Mouse (Mus musculus) liver, postnatal 0 days (tissue): ENCODE measurements at regions not wholly inside any gene's neighbourhood (a gene's known extent, or its start where the extent isn't known, plus 50 kb on each side); places are given as distances from the start of the nearest gene placed in this dataset.

ENCODE experiments used
- ATAC-seq: fragments of 200-750 bp; cut with Nextera tagmentation; 2 replicates; pipeline ENCODE4 v1.8.0; 2017; ENCODE audit warnings: mild to moderate bottlenecking, moderate library complexity
- DNase-seq: peaks from one replicate; pipeline ENCODE4 v3.0.0-alpha.2; 2016
- H3K27ac ChIP-seq: fragments of 300-500 bp; sonication (generic); 2 replicates; pipeline ENCODE4 v1.5.1; 2014; ENCODE audit warnings: antibody characterized with exemption, moderate library complexity, mild to moderate bottlenecking, low read depth
- H3K27me3 ChIP-seq: fragments of 300-500 bp; sonication (generic); 2 replicates; pipeline ENCODE4 v1.6.1; 2014; ENCODE audit warnings: low read length, control low read depth, mixed read lengths; ENCODE audit not compliant: insufficient read depth
- H3K36me3 ChIP-seq: fragments of 300-500 bp; sonication (generic); replicated peaks from 2 replicates; pipeline ENCODE4 v1.6.1; 2014; ENCODE audit warnings: mild to moderate bottlenecking, control low read depth, low read length, moderate library complexity, mixed read lengths; ENCODE audit not compliant: insufficient read depth
- H3K4me1 ChIP-seq: fragments of 300-500 bp; sonication (generic); 2 replicates; pipeline ENCODE4 v1.6.1; 2014; ENCODE audit warnings: antibody characterized with exemption, mild to moderate bottlenecking, control low read depth; ENCODE audit not compliant: insufficient read depth
- H3K4me2 ChIP-seq: fragments of 300-500 bp; sonication (generic); 2 replicates; pipeline ENCODE4 v1.6.1; 2014; ENCODE audit warnings: low read depth, mild to moderate bottlenecking, low read length, moderate library complexity, mixed read lengths
- H3K4me3 ChIP-seq: fragments of 300-500 bp; sonication (generic); 2 replicates; pipeline ENCODE4 v1.5.1; 2014; ENCODE audit warnings: low read depth, low read length
- H3K9ac ChIP-seq: fragments of 300-500 bp; sonication (generic); replicated peaks from 2 replicates; pipeline ENCODE4 v1.6.1; 2014; ENCODE audit warnings: mild to moderate bottlenecking, moderate library complexity
- H3K9me3 ChIP-seq: fragments of 300-500 bp; sonication (generic); 2 replicates; pipeline ENCODE4 v1.6.1; 2016; ENCODE audit warnings: mild to moderate bottlenecking, control low read depth, low read length, mixed read lengths
- CTCF ChIP-seq: sonication (generic); IDR thresholded peaks from 2 replicates; pipeline ENCODE4 v1.5.1; 2016; ENCODE audit warnings: antibody characterized with exemption, low read depth
- EP300 ChIP-seq: IDR thresholded peaks from 2 replicates; pipeline ENCODE4 v1.6.1; 2016; ENCODE audit warnings: antibody characterized with exemption, low read depth, mild to moderate bottlenecking
- WGBS: fragments of 180-500 bp; shearing (Covaris S2); extraction: QIAGEN DNeasy Blood & Tissue Kit; methylation state at CpG from one replicate; pipeline ENCODE4 v1.1.7; 2014; ENCODE audit not compliant: insufficient replicate concordance; 5-methylcytosine and 5-hydroxymethylcytosine counted together

GRCm38 (mm10) chr1:143901127-143901920 lies 102.6 kb downstream of the Rgs2 start:
- Histone ChIP-seq H3K9ac (no peak overlapping the region), H3K36me3 (no peaks in the 10 kb centered on the region), H3K27ac (no peak overlapping the region), H3K4me1 (no peaks in the 10 kb centered on the region), H3K4me2 (no peak overlapping the region), H3K27me3 (no peaks in the 10 kb centered on the region), H3K4me3 (no peak overlapping the region), H3K9me3 (no peaks in the 10 kb centered on the region)
- 69% methylated on average over 6 of the region's 6 CpGs for WGBS
- no peak for TF ChIP-seq CTCF
- no peak for TF ChIP-seq EP300
- DNase-seq (no peak), ATAC-seq (no peak)

- no peak for ATAC-seq
- Histone ChIP-seq H3K9ac (no peak overlapping the region), H3K4me3 (no peak overlapping the region), H3K27ac (no peak overlapping the region), H3K9me3 (no peaks in the 10 kb centered on the region), H3K27me3 (no peaks in the 10 kb centered on the region), H3K4me2 (no peak overlapping the region), H3K4me1 (no peaks in the 10 kb centered on the region), H3K36me3 (no peaks in the 10 kb centered on the region)
- no peak for DNase-seq
- TF ChIP-seq EP300 (no peak), CTCF (no peak)
- 65% methylated on average over 2 of the region's 2 CpGs for WGBS
Observed at GRCm38 (mm10) chr1:143888510-143888909, 111.4 kb downstream of the Uchl5 start.

DNA sequence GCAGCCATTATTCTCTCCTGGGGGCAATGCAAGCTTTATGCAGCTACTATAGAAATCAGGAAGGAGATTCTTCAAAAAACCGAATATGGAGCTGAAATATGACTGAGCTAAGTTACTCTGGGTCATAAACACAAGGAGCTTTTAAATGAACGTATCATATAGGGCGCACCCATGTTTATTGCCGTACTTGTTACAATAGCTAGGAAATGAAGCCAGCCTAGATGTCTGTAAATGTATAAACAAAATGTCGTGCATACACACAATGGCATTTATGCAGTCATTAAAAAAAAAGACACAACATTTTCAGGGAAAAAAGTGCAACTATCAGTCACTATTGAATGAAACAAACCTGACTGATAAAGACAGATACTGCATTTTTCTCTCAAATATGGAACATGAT lies 111.0 kb downstream of the Uchl5 start:
- Histone ChIP-seq H3K9ac (no peak overlapping the region), H3K27ac (no peak overlapping the region), H3K4me1 (no peaks in the 10 kb centered on the region), H3K27me3 (no peaks in the 10 kb centered on the region), H3K9me3 (no peaks in the 10 kb centered on the region), H3K4me2 (no peak overlapping the region), H3K36me3 (no peaks in the 10 kb centered on the region), H3K4me3 (no peak overlapping the region)
- 81% methylated on average over 5 of the region's 5 CpGs for whole genome bisulfite sequencing
- TF ChIP-seq CTCF (no peak), EP300 (no peak)
- ATAC-seq (no peak), DNase-seq (no peak)

DNA sequence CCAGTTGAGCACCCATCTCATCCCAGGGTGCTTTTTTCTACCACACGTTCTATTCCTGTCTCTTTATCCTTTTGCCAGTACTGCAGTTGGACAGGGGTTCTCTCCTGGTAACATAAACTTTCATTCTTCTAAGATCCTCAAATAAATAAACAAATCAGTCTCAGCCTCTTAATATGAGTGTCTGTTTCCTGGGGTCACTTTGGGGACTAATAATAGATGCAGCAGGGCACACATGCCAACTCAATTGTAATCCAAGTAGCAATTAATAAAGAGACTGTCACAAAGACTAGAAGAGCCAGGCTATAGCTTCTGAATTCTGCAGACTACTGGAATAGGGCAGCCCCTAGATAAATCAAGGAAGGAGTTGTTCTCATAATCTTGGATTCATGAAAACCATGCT lies 108.9 kb downstream of the Uchl5 start:
- Histone ChIP-seq H3K9ac (no peak overlapping the region), H3K9me3 (no peaks in the 10 kb centered on the region), H3K4me1 (no peaks in the 10 kb centered on the region), H3K4me3 (no peak overlapping the region), H3K27ac (no peak overlapping the region), H3K27me3 (no peaks in the 10 kb centered on the region), H3K4me2 (no peak overlapping the region), H3K36me3 (no peaks in the 10 kb centered on the region)
- 79% methylated on average over 1 of the region's 1 CpGs for WGBS
- TF ChIP-seq EP300 (no peak), CTCF (no peak)
- no peak for ATAC-seq
- no peak for DNase-seq

DNA sequence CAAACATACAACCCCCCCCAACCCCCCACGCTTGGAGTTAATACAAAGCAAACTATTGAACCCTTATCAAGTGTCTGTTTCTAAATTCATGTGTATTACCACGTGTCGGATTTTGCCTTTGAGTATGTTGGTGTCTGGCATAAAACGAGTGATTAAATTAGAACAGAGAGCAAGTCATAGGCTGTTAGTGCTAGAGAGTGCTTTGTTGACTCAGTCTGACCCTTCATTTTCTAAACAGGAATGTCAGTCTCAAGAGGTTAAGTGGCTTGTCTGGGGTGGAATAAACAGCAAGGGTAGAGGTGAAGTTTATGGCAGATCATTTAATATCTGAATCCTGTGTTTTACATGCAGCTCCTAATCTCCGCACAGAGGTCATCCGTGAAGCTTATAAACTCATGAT lies 104.1 kb downstream of the Uchl5 start:
- no peak for TF ChIP-seq EP300
- no peak for TF ChIP-seq CTCF
- DNase-seq, result no peak
- no peak for ATAC-seq
- Histone ChIP-seq H3K9me3 (no peaks in the 10 kb centered on the region), H3K27me3 (no peaks in the 10 kb centered on the region), H3K27ac (no peak overlapping the region), H3K9ac (no peak overlapping the region), H3K4me1 (no peaks in the 10 kb centered on the region), H3K4me2 (no peak overlapping the region), H3K36me3 (no peaks in the 10 kb centered on the region), H3K4me3 (no peak overlapping the region)
- WGBS, result 77% methylated on average over 6 of the region's 6 CpGs

GRCm38 (mm10) chr1:143879622-143880021 lies 102.5 kb downstream of the Uchl5 start:
- Histone ChIP-seq H3K9ac (no peak overlapping the region), H3K36me3 (no peaks in the 10 kb centered on the region), H3K4me2 (no peak overlapping the region), H3K9me3 (no peaks in the 10 kb centered on the region), H3K27ac (no peak overlapping the region), H3K4me1 (no peaks in the 10 kb centered on the region), H3K4me3 (no peak overlapping the region), H3K27me3 (no peaks in the 10 kb centered on the region)
- DNase-seq (no peak), ATAC-seq (no peak)
- WGBS, result 73% methylated on average over 5 of the region's 5 CpGs
- TF ChIP-seq EP300 (no peak), CTCF (no peak)

GRCm38 (mm10) chr1:143878266-143878665 lies 101.2 kb downstream of the Uchl5 start:
- WGBS, result 66% methylated on average over 2 of the region's 2 CpGs

More at GRCm38 (mm10) chr1:143878266-143878665, 101.2 kb downstream of the Uchl5 start:
- no peaks in the 10 kb centered on the region for H3K4me1 ChIP-seq
- H3K36me3 ChIP-seq, result no peaks in the 10 kb centered on the region
- no peaks in the 10 kb centered on the region for H3K9me3 ChIP-seq
- ATAC-seq, result no peak
- H3K4me3 ChIP-seq, result no peak overlapping the region
- TF ChIP-seq CTCF, result no peak
- no peak for TF ChIP-seq EP300
- no peak overlapping the region for H3K4me2 ChIP-seq
- no peak overlapping the region for H3K9ac ChIP-seq
- no peak overlapping the region for H3K27ac ChIP-seq
- no peaks in the 10 kb centered on the region for H3K27me3 ChIP-seq
- no peak for DNase-seq
